Mouse (Mus musculus): ENCODE results near the gene Hdhd3. TPM values are rescaled to one million over a fixed set of nuclear protein-coding genes. Genes with fewer than 3 reads are reported as not detected.

The Hdhd3 gene
- polyA plus RNA-seq (2017; shearing (Covaris generic)): 0.98 TPM

GRCm38 (mm10) chr4:62503374-62503970 is at the start of gene Hdhd3:
Gene Hdhd3 (minus strand): TSS chr4:62503467.

GRCm38 (mm10) chr4:62524651-62525488 is 21.6 kb upstream of the Hdhd3 start, which contains the start of the genes Pole3 and 4933430I17Rik:
Gene Pole3 (minus strand): TSS chr4:62525068.
Gene 4933430I17Rik (plus strand): TSS chr4:62525369.

GRCm38 (mm10) chr4:62519849-62520233 is 16.6 kb upstream of the Hdhd3 start, which contains the start of gene Alad:
Gene Alad (minus strand): TSS chr4:62519918.

GRCm38 (mm10) chr4:62479937-62480708 is 23.1 kb downstream of the Hdhd3 start, which contains the start of gene Bspry:
Gene Bspry (plus strand): TSS chr4:62480053.

GRCm38 (mm10) chr4:62470598-62471051 is 32.6 kb downstream of the Hdhd3 start, which contains the start of gene Wdr31:
Gene Wdr31 (minus strand): TSS chr4:62470896.

Other genes starting within 250 kb of the Hdhd3 start
- 18.4 TPM for gene Slc31a2, start 240.9 kb downstream of the Hdhd3 start, polyA plus RNA-seq (2017; shearing (Covaris generic))
- 62.1 TPM for gene Fkbp15, start 142.9 kb downstream of the Hdhd3 start, polyA plus RNA-seq (2017; shearing (Covaris generic))
- 7.9 TPM for gene Slc31a1, start 142.7 kb downstream of the Hdhd3 start, polyA plus RNA-seq (2017; shearing (Covaris generic))
- 91.5 TPM for gene Cdc26, start 94.8 kb downstream of the Hdhd3 start, polyA plus RNA-seq (2017; shearing (Covaris generic))
- gene Prpf4, start 94.7 kb downstream of the Hdhd3 start, polyA plus RNA-seq (2017; shearing (Covaris generic)): 26.6 TPM
- gene Rnf183, start 68.2 kb downstream of the Hdhd3 start, polyA plus RNA-seq (2017; shearing (Covaris generic)): not detected
- 0.34 TPM for gene Wdr31, start 32.6 kb downstream of the Hdhd3 start, polyA plus RNA-seq (2017; shearing (Covaris generic))
- gene Bspry, start 23.4 kb downstream of the Hdhd3 start, polyA plus RNA-seq (2017; shearing (Covaris generic)): 2.7 TPM
- gene Alad, start 16.5 kb upstream of the Hdhd3 start, polyA plus RNA-seq (2017; shearing (Covaris generic)): 41.6 TPM
- 24.9 TPM for gene Pole3, start 21.6 kb upstream of the Hdhd3 start, polyA plus RNA-seq (2017; shearing (Covaris generic))
- not detected for gene 4933430I17Rik, start 21.9 kb upstream of the Hdhd3 start, polyA plus RNA-seq (2017; shearing (Covaris generic))
- 99.2 TPM for gene Rgs3, start 56.4 kb upstream of the Hdhd3 start, polyA plus RNA-seq (2017; shearing (Covaris generic))